Mouse (Mus musculus): ENCODE results near the gene Gprc5a.

The Gprc5a gene

DNA sequence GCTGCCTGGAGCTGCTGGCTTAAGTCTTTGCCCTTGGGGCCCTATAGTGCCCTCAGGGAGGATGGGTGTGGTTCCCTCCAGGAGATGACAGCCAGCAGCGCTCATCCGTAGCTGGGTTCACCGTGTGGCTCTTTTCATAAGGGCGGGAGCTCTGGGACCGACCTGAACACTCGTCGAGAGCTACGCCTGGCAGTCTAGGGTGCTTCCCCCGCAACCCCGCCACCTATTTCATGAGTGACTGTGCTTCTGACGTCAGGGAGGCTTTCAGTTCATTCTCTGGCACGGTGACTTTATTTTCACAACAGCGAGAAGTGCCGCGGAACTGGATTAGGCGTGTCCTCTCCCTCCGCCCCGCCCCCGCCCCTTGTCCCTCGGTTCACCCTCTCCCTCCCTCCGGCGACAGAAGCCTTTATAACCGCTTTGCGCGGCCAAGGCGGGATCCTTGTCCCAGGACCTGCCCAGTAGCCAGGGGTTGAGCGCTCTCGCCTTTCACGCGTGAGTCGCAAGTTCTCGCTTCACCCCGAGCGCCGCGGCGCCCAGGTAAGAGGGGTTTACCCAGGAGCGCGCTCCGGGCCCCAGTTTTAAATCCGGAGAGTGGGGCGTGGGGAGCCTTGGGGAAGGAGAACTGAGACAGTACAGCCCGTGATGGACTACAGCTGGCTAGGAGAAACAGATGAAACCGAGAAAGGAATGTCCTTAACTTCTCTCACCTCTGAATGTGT lies at the start of gene Gprc5a:
TSS of gene Gprc5a (plus strand) at position 416 of the 722 bp plus-strand sequence.
- peak; percentile 69 for DNase-seq (ENCODE audit: low read depth)

DNA sequence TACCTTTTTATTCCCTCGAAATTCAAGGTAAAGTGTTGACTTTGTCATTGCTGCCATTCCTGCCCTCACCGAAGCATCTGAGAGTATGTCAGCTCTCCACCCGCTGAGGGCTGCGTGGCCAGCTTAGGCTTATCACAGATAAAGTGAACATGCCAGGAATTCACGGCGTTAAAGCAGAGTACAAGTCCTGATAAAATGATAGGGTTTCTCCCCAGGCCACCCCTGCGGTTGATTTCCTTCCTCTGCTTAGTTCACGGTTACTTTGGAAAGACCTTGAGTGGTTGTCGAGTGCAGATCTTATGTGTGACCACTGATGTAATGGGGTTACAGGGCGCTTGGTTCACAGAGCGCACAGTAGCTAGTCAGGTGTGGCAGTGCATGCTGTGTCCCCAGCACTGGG lies 48.2 kb upstream of the Gprc5a start:
- no peak for DNase-seq (ENCODE audit: low read depth)

DNA sequence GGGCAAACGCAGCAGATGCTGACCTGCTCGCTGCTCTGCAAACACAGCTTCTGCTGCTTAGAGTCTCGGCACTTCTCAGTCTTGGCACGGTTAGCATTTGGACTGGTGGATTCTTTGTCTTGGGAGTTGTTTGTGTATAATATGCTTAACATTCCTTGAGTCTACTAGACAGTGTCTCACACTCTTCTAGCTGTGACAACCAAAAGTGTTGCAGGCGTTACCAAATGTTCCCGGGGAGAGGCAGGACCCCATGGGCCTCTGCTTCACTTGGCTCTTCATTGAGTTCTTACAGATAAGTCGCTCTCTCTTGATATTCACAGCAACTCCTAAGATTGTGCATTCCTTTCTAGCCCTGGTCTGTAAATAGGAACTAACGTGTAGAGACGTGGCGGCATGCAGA lies 45.9 kb upstream of the Gprc5a start:
- DNase-seq (ENCODE audit: low read depth), result no peak

DNA sequence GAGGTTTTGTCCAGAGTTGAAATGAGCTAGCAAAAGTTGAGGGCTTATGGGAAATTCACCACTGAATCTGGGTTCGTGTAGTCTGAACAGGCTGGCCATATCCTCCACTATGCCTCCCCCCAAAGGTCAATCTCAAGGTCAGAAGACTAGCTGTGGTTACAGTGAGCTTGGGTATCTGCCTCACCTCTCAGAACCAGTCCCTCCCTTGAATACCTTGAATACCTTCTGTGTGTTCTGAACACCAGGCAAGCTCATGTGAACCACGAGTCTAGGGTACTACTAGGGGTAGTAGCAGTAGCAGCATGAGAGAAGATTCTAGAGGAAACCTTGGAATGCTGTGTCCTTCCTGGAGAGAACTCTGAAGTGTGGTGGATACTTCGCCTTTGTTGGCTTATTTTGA lies 43.8 kb upstream of the Gprc5a start:
- DNase-seq (ENCODE audit: low read depth), result no peak

DNA sequence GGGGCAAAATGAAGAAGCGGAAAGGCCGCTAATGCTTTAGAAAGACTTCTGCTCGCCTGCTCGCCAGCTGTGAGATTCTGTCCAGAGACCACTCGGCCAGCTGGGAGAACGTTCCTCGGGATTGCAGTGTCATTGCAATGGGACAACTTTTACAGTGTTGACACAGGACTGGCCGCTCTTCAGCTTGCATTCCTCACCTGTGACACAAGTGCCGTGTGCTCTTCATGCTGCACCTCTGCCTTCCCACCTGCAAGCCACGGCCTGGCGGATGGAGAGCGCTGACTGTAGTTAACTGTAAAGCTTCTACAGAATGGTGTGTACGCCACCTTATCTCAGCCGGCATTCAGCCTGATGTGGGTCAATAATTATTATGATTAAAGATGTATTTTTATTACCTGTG lies 42.1 kb upstream of the Gprc5a start:
- DNase-seq (ENCODE audit: low read depth), result no peak

DNA sequence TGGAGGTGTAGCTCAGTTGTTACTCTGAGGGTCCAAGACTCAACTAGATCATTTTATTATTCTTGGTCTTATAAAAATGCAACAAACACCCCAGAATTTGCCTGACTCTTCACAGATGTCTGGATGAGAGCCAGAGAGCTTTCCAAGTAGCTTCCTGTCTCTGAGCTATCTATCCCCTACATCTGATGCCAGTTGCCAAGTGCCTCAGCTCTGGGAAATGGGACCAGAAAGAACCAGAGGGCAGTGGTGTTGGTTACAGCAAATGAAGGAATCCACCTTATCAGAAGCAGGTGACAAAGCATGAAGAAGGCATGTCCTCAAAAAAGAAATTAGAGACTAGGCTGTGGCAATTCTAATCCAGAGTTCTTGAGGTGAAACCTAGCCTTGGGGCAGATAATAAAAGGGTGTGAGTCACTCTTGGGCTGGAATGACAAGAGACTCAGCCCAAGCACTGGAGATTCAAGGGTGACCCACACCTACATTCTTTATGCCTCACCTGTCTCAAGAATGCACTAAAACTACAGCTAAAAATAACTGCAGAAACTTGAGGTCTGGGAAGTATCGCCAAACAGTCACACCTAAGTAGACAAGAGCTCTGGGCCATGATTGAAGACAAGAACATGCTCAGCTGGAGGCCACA lies 40.5 kb upstream of the Gprc5a start:
- no peak for DNase-seq (ENCODE audit: low read depth)

DNA sequence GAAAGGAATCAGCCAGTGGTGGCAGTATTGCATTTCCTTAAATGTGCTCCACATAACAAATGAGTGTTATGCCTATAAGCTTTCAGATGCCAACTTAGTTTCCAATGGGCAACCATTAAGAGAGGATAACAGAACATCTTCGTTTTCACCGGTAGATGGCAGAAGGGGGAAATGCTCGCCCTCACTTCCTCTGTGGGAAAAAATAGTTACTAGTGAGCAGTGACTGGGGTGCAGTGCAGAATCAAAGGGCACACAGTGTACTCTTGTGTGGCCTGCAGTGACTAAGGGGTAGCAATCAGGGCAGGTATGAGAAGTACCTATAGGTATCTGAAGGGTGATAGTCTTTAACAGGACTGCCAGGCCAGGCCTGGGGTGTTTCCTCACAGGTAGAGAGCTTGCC lies 39.2 kb upstream of the Gprc5a start:
- DNase-seq (ENCODE audit: low read depth), result peak; percentile 51

DNA sequence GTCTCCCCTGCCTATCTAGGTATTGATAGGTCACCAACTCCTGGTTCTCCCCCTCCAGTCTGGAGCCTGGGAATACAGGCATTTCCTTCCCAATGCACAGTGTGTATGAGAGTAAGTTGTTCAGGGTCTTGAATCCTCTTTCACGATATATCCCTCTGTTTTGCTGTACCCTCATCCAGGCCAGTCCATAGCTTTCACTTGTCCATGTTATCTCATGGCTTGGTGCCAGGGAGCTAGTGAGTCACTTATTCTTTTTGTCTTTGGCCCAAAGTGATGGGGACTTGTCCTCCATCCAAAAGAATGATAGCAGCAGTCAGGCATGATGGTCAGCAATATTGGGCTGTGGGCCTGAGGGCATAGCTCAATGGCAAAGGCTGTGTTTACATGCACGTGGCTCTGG lies 38.7 kb upstream of the Gprc5a start:
- DNase-seq (ENCODE audit: low read depth), result no peak

DNA sequence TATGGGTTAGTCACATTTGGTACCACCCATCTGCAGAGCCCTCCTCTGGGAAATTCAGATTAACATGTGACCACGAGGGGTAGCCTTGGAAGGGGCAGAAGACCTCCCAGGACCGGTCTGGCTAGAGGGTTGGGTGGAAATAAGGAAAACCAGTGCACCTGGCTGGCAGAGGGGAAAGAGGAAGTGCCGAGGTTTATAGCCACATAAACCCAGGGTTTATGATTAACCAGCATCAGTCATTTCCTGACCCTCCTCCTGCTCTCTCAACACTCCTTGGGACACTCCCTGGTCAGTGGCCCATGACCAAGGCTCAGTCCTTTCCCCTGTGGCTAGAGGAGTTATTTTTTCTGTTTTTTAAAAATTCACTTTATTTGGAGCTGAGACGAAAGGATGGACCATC lies 36.2 kb upstream of the Gprc5a start:
- DNase-seq (ENCODE audit: low read depth), result no peak

DNA sequence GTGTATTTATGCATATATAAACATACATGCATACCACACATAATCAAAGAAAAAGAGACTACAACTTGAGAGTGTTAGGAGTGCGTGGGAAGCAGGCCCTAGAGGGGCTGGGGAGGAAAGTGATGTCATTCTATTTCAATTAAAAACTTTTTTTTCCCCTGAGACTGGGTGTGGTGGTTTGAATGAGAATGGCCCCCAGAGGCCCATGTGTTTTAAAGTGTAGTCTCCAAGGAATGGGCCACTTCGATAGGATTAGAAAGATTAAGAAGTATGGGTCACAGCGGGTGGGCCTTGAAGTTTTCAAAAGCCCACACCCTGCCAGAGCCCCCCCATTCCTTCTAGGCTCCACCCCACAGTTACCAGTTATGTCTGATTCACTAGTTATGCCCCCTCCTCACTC lies 26.8 kb upstream of the Gprc5a start:
- no peak for DNase-seq (ENCODE audit: low read depth)

DNA sequence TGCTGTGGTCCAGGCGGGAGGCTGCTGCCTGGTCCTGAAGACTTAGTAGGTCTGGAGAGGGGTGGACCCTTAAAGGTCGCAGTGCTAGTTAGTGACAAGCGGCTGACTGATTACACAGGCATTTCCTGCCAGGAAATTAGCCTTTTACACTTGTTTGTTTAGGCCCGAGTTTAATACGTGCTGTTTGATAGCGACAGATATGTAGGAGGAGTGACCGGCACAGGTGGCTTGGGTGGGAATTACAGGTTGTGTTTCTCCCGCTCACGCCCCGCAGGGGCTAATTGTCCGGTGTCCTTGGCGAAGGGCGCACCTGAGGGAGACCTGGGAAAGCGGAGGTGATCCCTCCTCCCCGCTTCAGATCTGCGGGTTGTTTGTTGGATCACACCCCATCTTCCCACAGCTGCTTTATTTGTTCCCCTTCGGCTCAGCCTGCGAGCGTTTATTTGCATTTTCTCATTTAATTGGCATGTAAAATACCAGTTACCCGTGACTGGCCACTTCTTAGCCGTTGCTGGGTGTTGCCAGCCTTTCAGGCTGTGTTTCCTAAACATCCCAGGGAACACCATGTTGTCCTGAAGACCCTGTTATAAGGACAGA lies 25.1 kb upstream of the Gprc5a start:
- DNase-seq (ENCODE audit: low read depth), result no peak

DNA sequence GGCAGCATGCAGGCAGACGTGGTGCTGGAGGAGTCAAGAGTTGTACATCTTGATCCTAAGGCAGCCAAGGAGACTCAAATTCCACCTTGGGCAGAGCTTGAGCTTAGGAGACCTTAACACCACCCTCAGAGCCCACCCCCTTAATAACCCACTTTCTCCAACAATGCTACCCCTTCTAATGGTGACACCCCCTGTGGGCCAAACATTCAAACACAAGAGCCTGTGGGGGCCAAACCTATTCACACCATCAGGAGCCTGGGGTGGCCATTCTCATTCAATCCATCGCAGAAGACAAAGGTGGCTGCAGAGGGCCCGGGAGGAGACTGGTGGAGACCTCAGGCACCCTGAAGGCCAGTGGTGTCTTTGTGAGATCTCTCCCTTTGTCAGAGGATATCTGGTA lies 23.5 kb upstream of the Gprc5a start:
- DNase-seq (ENCODE audit: low read depth), result no peak

DNA sequence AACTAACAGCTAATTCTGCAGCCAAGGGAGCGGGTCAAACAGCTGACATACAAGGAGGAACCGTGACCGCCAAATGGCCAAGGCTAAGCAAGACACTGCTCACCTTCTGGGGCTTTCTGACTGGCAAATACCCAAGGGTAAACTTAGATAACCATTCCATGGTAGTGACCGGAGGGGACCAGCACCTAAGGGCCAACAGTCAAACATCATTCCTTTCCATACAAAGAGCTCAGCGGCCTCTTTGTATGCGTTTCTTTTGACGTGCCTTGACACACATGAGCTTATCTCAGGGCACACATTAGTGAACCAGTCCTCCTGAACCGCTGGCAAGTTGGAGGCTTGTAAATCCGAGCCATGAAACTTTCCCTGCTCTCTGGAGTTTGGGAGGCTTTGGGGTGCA lies 18.2 kb upstream of the Gprc5a start:
- DNase-seq (ENCODE audit: low read depth), result no peak

DNA sequence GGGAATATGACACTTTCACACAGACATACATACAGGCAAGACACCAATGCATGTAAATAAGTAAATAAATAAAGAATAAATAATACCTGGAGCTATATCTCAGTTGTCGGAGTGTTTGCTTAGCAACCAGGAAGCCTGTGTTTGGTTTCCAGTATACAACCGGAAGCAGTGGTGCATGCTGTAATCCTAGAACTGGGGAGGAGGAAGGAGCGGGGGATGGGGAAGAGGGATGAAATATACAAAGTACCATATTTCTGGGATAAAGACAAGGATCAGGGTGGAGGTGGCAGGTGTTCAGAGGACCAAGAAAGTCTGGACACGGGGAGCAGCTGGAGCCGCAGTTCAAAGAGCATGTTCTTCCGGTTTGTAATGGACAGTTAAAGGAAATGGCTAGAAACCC lies 16.9 kb upstream of the Gprc5a start:
- DNase-seq (ENCODE audit: low read depth), result no peak

DNA sequence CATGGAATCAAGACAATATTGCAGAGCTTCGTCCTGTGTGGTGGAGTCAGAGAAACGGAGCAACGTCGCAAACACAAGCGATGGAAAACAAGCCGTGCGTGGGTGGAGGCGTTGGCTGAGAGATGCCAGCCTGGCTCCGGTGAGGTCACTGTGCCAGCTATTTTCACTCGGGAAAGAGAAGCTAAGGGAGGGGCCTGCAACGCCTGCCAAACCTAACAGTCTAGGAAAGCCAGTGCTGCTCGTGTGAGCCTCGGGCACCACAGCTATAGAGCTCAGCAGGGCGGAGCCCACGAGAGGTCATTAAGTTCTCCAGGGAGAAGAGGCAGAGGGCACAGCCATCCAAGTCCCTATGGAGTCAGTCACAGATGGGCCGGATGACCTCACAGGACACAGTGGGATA lies 16.5 kb upstream of the Gprc5a start:
- no peak for DNase-seq (ENCODE audit: low read depth)

DNA sequence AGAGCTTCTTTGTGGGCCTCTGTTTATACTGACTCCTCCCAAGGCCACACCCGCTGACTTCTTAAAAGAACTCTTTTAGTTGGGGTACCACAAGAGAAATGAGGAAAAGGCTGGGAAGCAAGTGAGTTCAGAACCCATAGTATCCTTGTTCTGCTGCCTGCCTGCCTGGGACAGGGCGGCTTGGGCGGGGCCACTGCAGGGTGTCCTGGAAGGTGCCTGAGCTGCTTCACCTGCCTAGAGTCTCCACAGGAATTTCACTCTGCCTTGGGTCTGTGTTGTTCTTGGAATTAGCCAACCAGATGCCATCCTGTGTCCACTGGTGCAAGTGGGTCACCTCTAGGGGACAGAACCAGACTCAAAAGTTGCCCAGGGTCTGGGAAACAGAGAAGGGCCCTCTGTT lies 11.7 kb upstream of the Gprc5a start:
- no peak for DNase-seq (ENCODE audit: low read depth)

DNA sequence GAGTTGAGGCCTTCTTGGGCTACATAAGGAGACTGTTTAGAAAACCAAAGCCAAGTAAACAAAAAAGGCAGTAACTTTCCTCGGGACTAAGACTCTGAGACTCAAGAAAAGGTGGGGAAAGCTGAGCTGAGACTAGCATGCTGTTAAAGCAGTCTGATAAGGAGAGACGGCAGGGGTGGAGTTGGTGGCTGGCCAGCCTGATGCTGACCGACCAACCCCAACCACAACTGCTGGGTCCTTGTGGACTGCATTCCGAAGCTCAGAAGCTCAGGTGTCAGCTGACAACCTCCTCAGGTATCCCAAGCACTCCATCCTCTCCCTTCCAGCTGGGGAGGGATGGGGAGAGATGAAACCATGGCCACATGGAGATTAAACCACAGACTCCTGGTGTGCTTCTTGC lies 9.6 kb upstream of the Gprc5a start:
- no peak for DNase-seq (ENCODE audit: low read depth)

DNA sequence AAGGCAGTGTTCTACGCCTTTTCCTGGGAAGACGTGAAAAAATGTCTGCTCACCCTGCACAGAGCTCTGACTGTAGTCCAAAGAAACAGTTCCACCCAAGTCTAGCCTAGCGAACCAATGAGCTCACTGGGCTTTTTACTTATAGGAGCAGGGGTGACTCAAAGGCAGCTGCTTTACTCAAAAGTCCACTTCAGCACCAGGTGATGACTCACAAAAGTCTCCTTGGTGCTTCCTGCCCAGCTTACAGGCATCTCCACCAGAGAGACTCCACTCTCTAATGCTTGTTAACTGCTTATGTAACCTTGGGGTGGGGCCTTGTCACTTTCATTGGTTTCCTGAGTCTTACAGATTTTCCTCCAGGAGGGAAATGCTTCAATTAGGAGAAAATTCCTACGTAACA lies 4.7 kb upstream of the Gprc5a start:
- no peak for DNase-seq (ENCODE audit: low read depth)

DNA sequence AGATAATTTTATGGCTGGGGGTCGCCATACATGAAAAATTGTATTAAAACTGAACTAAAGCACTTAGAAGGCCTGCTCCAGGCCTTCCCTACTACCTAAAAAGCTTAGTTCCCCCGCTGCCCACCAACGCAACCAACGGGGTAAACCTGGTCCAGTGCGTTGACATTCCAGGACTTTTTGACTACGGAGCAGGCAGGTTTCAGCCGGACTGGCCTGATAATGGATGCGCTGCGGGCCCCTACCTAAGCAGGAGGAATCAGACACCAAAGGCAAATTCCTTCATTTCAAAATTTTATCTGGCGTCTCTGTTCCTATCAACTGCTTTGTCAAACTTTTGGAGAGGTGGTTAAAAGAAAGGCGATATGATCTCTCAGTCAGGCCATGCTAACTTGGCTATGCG lies 830 bp upstream of the Gprc5a start:
- no peak for DNase-seq (ENCODE audit: low read depth)

DNA sequence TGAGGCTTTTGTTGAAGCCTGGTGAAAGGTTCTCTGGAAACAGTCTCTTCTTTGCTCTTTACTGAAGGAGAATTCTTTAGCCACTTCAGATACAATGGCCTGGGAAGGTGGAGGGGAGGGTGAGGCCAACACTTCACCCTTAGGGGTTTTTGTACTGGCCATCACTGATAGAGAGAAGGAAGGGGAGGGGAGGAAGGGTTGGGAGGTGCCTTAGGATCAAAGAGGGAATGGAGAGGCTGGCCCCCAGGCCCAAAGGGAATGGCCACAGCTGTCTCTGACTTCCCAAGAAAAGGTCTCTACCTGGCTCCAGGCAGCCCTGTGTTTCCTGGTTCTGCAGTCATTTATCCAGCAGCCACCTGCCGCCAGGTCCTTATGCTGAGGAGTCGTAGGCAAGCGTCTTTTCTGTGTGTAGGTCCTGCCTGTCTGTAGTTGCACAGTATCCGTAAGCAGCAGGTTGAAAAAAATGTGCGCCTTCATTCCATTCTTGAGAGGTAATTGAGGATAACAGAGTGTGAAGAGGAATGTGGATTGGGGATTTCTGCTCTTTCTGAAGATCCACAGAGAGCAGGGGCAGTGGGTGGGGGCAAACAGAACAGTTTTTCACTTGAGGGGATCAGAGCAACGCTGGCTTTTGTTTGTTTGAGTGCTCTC lies 1.5 kb downstream of the Gprc5a start:
- DNase-seq (ENCODE audit: low read depth), result no peak

DNA sequence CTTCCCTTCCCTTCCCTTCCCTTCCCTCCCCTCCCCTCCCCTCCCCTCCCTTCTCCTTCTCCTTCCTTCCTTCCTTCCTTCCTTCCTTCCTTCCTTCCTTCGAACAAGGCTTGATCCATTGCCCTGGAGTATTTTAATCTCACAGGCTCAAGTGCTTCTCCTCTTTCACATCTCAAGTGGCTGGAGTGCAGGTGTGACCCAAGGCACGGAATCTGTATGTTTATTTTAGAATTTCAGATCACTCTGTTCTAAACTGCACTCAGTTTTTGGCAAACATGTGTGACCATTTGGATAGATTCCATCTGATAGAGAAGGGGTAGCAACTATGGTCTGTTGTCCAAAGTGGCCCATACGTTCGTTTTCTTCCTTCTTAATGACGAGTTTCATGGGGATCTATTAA lies 2.8 kb downstream of the Gprc5a start:
- no peak for DNase-seq (ENCODE audit: low read depth)

DNA sequence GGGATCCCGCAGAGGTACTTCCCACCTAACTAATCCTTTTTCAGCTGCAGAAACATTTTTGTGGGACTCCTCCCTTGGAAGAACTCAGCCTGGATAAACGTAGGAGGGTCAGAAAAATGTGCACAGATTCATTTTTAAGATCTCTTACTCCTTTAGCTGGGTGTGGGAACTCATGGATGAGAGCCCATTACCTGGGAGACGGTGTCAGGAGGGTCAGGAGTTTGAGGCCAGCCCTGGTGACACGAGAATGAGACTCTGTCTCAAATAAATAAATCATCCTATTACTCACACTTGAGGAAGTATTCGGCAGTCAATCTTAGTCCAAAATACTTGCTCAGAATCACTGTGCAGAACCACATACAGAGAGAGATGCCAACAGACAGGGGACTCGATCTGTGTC lies 4.4 kb downstream of the Gprc5a start:
- no peak for DNase-seq (ENCODE audit: low read depth)

DNA sequence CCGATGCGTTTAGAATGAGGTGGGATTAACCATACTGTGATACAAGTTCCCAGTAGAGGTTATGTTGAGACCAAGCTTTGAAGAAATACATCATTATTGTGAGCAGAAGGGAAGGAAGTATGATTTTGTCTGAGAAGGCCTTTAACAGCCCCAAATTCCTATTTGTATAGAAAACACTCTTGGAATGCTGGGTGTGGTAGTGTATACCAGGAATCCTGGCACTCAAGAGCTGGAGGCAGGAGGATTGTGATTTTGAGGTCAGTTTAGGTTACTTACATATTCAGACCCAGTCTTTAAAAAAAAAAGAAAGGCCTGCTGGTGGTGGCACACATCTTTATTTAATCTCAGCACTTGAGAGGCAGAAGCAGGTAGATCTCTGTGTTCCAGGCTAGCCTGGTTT lies 4.9 kb downstream of the Gprc5a start:
- DNase-seq (ENCODE audit: low read depth), result no peak

Data from naive thymus-derived CD4-positive, alpha-beta T cell, adult 2 months (primary cell).